Mouse (Mus musculus) CD4-positive helper T cell, adult 2 months (primary cell): ENCODE measurements at regions not wholly inside any gene's neighbourhood (a gene's known extent, or its start where the extent isn't known, plus 50 kb on each side); places are given as distances from the start of the nearest gene placed in this dataset.

Source experiments
- DNase-seq: peaks from one replicate; pipeline ENCODE4 v3.0.0-alpha.2; 2012; ENCODE audit warnings: low read depth, missing footprints, low spot score

GRCm38 (mm10) chr7:75923951-75924467, 75.9 kb downstream of the Klhl25 start:
- no peak for DNase-seq

- peak; percentile 58 for DNase-seq
Measured at GRCm38 (mm10) chr7:75927537-75927936, 79.4 kb downstream of the Klhl25 start.

GRCm38 (mm10) chr7:75943844-75944243, 95.7 kb downstream of the Klhl25 start:
- no peak for DNase-seq

DNA sequence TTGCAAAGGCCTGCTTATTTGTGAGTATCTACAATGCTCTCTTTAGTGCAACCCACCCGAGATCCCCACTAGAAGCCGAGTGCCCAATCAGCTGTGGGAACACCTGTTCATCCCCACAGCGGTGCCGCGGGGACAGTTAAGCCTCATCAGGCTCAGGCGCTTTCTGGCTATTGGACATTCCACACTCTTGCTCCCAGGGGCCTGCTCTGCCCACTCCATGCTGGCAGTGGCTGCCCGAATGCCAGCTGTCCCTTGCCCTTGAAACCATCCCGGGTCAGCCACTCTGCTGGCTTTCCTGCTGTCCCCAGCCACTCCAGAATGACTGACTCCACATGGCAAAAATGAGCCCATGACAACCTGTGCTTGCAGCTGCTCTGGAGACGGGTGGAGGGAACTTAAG, 107.6 kb downstream of the Klhl25 start:
- no peak for DNase-seq

DNA sequence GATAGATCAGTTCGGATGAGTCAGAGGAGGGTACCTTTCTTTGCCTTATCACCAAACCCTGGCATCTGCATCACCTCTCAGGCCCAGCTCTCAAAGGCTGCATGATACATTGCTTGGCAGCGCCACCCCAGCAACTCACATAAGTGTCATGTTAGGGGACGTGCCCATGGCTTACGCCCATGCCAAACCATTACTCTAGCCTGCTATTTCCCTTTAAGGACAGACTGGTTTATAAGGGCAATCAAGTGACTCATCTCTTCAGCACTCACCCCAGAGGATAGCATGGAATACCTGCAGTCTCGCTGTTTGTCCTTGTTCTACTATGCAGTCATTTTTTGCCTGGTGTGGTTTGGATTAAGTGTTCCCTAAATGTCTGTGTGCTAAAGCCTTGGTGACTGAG, 109.3 kb downstream of the Klhl25 start:
- no peak for DNase-seq

DNA sequence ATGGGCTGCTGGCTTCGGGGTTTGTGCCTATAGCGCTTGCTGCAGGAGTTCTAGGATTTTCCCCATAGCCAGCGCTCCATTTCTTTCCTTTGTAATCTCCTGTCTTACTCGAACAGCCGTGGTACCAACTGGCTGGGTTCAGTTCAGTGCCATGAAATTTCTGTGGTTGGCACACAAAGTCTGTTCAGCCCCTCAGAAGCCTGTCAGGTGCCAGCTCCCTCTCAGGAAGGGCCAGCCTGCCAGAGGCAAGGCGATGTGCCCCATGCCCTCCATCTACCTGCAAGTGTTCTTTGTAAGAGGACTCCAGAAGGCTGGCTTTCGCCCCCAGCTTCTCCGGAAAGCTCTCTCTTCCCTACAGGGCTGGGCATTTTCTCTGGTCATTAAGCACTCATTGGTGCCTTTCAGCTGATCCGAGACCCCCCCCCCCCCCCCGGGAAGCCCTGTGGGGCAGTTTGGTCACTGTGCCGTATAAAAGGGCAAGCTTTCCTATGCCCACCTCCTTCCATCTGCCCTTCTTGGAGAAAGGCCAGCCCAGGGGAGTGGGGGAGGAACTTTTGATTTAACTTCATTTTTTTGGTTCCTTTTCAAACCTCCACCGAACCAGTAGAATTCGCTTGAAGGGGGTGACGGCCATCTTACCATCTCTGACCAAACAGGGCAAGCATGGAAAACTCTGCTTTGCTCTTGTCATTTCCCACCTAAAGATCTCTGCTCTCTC, 112.0 kb downstream of the Klhl25 start:
- DNase-seq = no peak

- no peak for DNase-seq
Measured at GRCm38 (mm10) chr7:75968177-75968576, 120.1 kb downstream of the Klhl25 start.

DNA sequence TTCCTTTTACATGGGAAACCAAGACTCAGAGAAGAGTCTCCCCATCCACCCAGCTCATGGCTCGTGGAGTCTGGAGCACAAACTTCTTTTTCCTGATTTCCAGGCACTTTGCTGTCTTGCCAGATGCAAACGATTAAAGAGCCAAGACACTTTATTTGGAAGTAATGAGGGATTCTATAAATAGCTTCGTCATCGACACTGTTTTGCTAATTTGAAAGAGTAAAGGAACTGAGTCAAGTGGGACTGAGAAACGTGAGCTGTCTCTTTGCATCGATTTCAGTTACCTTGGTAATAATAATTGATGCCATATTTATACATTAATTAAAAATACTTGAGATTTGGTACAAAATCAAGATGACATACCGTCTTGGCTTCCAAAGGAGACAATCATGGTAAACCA, 122.8 kb downstream of the Klhl25 start:
- DNase-seq = no peak

DNA sequence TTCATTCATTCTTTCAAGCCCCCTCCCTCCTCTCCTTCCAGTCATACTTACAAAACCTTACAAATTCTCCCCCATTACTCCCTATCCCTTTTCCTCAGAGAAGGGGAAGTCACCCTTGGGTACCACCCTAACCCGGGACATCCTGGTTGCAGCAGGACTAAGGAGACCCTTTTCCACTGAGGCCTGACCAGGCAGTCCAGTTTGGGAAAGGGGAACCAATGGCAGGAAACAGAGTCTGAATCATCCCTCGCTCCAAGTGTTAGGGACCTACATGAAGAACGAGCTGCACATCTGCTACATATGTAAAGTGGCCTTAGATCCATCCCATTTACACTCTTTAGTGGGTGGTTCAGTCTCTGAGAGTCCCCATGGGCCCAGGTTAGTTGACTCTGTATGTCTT, 123.6 kb downstream of the Klhl25 start:
- no peak for DNase-seq

- peak; percentile 46 for DNase-seq
Measured at GRCm38 (mm10) chr7:75981560-75981959, 133.4 kb downstream of the Klhl25 start.

- DNase-seq = no peak
Measured at GRCm38 (mm10) chr7:75983029-75983808, 135.1 kb downstream of the Klhl25 start.

GRCm38 (mm10) chr7:75983809-75984171, 135.7 kb downstream of the Klhl25 start:
- no peak for DNase-seq

- DNase-seq = no peak
Measured at GRCm38 (mm10) chr7:75998853-75999252, 150.7 kb downstream of the Klhl25 start.

- DNase-seq = no peak
Measured at GRCm38 (mm10) chr7:75999324-75999907, 151.3 kb downstream of the Klhl25 start.

DNA sequence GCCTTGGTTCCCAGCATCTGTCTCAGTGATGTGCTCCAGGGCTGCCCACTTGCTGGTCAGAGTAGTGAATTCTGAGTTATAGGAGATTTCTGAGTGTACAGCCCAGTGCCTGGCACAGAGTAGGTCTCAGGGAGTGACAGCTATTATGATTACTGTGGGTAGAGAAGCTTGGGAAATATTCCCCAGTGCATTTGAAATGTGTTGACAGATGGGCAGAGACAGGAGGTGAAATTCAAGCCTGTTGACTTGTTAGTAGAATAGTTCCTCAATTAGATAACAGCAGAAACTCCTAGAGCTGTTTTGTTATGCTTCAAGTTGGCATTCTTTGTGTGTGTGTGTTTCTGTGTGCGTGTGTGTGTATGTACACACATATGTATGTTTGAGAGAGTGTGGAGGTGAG, 152.9 kb downstream of the Klhl25 start:
- no peak for DNase-seq

GRCm38 (mm10) chr7:76008226-76008625, 160.1 kb downstream of the Klhl25 start:
- DNase-seq = no peak

DNA sequence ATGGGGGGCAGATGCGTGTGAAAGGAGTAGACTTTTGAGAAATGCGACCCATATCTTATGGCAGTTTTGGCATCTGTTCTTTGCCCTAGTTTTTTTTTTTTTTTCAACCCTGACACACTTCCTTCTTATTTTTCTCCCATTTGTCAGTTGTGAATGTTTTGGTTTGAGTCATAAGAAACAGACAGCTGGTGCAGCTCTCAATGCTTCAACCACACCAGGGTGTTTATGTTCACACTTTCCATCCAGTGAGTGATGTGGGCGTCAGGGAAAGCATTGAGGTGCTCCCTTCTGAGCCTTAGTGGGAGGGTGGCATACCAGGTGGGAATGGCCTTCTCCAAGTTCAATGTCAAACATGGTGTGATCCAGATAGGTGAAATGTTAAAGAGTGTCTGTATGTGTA, 181.9 kb upstream of the Agbl1 start:
- peak; percentile 51 for DNase-seq

GRCm38 (mm10) chr7:76049342-76049741, 180.3 kb upstream of the Agbl1 start:
- DNase-seq = no peak

GRCm38 (mm10) chr7:76053843-76054242, 175.8 kb upstream of the Agbl1 start:
- DNase-seq = no peak

DNA sequence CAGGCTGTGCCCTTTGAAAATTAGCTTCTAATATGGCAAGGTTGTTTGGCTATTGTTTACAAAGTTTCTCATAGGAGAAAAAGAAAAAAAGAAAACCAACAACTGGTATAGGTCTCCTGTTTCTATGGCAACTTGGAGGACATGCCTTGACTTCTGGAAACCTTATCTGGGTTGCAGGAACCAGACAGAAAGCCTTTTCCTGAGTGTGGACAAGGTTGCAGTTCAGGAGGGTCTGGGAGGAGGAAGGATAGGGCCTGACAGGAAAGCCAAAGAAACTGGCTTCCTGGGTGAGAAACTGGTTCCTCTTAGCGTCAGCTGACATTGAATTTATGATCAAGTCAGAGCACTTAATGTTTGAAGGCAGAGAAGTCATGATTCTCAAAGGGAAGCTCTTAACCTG, 130.5 kb upstream of the Agbl1 start:
- no peak for DNase-seq

DNA sequence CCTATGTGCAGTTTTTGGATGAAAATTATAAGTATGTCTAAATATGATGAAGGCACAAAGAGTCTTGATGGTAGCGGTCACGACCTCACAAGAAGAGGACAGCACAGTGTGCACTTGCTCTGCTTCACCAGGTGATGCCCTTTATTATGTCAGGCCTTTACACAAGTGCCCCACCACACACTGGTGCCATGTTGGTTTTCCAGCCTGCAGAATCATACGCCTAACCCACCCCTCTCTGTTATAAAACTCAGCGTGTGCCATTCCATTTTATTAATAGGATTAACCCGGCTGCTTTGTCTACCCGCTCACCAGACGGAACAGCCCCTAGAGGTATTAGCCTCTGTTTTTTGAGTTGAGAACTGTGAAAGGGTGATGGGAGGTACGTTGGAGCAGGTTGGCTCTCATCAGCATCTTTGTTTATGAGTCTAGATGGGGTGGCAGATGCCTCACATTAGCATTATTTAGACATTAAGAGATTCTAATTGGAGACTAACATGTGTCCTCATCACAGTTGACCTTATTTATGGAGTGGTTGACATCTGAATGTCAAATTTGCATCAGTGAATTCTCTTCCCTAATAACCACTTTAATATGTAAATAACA, 108.3 kb upstream of the Agbl1 start:
- no peak for DNase-seq

DNA sequence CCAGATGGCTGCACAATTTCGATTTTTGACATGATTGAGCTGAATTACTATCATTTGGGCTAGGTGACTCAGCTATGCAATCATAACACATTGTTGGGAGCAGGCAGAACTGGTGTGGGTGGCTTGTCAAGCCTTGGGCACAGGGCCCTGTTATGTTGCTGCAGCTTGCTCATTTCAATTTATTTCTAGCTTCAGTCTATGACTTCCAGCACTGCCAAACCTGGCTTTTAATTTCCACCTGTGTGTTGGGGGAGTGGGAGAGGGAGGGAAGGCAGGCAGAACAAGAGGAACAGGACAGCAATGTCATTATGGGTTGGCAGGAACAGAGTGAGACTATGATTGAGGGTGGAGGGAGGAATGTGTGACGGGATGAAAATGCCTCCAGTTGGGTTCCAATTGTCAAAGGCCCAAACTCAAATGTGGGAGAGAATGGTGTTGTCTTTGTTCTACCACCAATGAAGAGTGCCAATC, 102.0 kb upstream of the Agbl1 start:
- no peak for DNase-seq
